Comparison of ENCODE assay signal across 8 mouse cellular contexts in the genomic region with DNA sequence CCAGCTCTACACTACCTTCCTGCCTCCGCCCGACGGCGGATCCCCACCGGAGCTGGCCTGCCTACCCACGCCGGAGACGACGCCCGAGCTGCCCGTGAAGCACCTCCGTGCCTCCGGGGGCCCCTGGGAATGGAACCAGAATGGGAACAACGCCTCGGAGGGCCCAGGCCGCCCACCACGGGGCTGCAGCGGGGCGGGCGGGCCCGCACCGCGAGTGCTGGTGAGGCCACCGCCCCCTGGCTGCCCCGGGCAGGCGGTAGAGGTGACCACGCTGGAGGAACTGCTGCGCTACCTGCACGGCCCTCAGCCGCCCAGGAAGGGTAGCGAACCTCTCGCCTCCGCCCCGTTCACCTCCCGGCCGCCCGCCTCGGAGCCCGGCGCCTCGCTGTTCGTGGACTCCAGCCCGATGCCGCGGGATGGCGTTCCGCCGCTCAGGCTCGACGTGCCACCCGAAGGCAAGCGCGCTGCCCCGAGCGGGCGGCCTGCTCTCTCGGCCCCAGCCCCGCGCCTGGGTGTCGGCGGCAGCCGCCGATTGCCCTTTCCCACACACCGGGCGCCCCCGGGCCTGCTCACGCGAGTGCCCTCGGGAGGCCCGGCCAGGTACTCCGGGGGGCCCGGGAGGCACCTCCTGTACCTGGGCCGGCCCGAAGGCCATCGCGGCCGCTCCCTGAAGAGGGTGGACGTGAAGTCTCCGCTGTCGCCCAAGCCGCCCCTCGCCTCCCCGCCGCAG. TPM values are rescaled to one million over a fixed set of nuclear protein-coding genes. Genes with fewer than 3 reads are reported as not detected.
DNase-seq lines count a peak whose midpoint lies in the region; ATAC-seq lines count a peak whose summit lies in the region.

No protein-coding gene starts in this region.

- no peaks in the 10 kb centered on the region for H3K9me3 ChIP-seq in limb, embryonic 15.5 days

- no peak overlapping the region for H3K27ac ChIP-seq in limb, embryonic 15.5 days

- peak overlapping the region; percentile 28; the same call in 1 of the 2 replicates for H3K4me3 ChIP-seq in limb, embryonic 15.5 days

- 47% methylated on average over 80 of the region's 84 CpGs for WGBS in limb, embryonic 15.5 days

- no peak for ATAC-seq in limb, embryonic 15.5 days (ENCODE audit: insufficient number of reproducible peaks, low FRiP score, low TSS enrichment, low read depth)

- H3K4me1 ChIP-seq in limb, embryonic 15.5 days, result peaks cover 20% of the 10 kb centered on the region

- peaks cover 44% of the 10 kb centered on the region for H3K27me3 ChIP-seq in limb, embryonic 15.5 days

- H3K36me3 ChIP-seq in limb, embryonic 15.5 days, result peaks cover 57% of the 10 kb centered on the region

- H3K9ac ChIP-seq in limb, embryonic 15.5 days, result no peak overlapping the region

- peak; percentile 18 for DNase-seq in embryo, embryonic 9.5 days (ENCODE audit: extremely low spot score)
- DNase-seq in embryo, embryonic 10.5 days (ENCODE audit: low spot score), result no peak
- DNase-seq in right cerebral cortex, postnatal 4 days, result peak; percentile 30
- no peak for DNase-seq in right cerebral cortex, adult 2 months (ENCODE audit: low spot score in 2 of 2)
- DNase-seq in testis, postnatal 14 days (ENCODE audit: low spot score), result peak; percentile 80
- DNase-seq in frontal cortex, postnatal 25 days (ENCODE audit: low spot score in 2 of 2), result no peak
- DNase-seq in adrenal gland, postnatal 36 days, result no peak

- no peak overlapping the region for H3K4me2 ChIP-seq in limb, embryonic 15.5 days

RNA-seq across cellular contexts. Expression of a gene that starts 12.4 kb away (rescaled TPM):
- 9.3 and 11.2 TPM in 2 replicates for polyA plus RNA-seq in limb, embryonic 15.5 days (2015; fragmentation: Nextera tagmentation; extraction: Ambion mirVana)
- 1 to 10 TPM; 2.3 to 3.7 TPM for total RNA-seq in adrenal gland, postnatal 36 days (2021)

RNA-seq across cellular contexts. Expression of a gene that starts 30.5 kb away (rescaled TPM):
- polyA plus RNA-seq in limb, embryonic 15.5 days (2015; fragmentation: Nextera tagmentation; extraction: Ambion mirVana), result 6.1 and 7.1 TPM in 2 replicates
- total RNA-seq in adrenal gland, postnatal 36 days (2021), result 1 to 10 TPM; 1.8 to 2.1 TPM

RNA-seq across cellular contexts. Expression of a gene that starts 38.8 kb away (rescaled TPM):
- polyA plus RNA-seq in limb, embryonic 15.5 days (2015; fragmentation: Nextera tagmentation; extraction: Ambion mirVana), result 17.9 and 18.5 TPM in 2 replicates
- 1 to 10 TPM; 8.3 to 9.7 TPM for total RNA-seq in adrenal gland, postnatal 36 days (2021)

RNA-seq across cellular contexts. Expression of a gene that starts 38.9 kb away (rescaled TPM):
- polyA plus RNA-seq in limb, embryonic 15.5 days (2015; fragmentation: Nextera tagmentation; extraction: Ambion mirVana), result 61.2 and 67.2 TPM in 2 replicates
- total RNA-seq in adrenal gland, postnatal 36 days (2021), result 10 to 100 TPM; 33.8 to 35.4 TPM

RNA-seq across cellular contexts. Expression of a gene that starts 45.0 kb away (rescaled TPM):
- 8.6 and 10.4 TPM in 2 replicates for polyA plus RNA-seq in limb, embryonic 15.5 days (2015; fragmentation: Nextera tagmentation; extraction: Ambion mirVana)
- 10 to 100 TPM; 21.3 to 22.6 TPM for total RNA-seq in adrenal gland, postnatal 36 days (2021)

Comparison
In these comparisons a context has a peak if more than half of its experiments do, and no peak if none do; other contexts are left out.
1. DNase-seq: peak in embryo, embryonic 9.5 days (single experiment), right cerebral cortex, postnatal 4 days (single experiment) and testis, postnatal 14 days (single experiment); none in embryo, embryonic 10.5 days (single experiment), right cerebral cortex, adult 2 months (0 of 2), frontal cortex, postnatal 25 days (0 of 2) and adrenal gland, postnatal 36 days (0 of 2).